Mouse (Mus musculus) lung, postnatal 4 days (tissue): ENCODE data around the gene Ddc.

ENCODE experiments used
- DNase-seq, 2 experiments: peaks; one replicate each; pipeline ENCODE4 v3.0.0; 2021

Ddc gene

DNA sequence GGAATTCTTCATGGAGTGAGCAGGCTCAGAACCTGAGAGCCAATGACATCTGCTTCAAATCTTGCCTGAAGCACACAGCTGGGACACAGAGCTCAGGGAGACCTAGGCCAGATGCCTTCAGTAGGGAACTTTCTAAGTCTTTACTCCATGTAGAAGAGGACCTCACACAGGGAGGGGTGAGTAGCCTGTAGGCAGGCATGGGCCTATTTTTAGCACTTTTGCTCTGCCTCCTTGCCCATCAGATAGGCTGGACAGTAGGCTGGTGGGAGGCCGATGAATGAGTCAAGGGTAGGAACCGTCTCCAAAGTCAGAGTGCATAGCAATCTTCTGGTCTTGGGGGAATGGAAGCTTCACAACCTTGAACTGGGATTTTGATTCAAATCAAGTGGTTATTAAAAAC lies 22.7 kb downstream of the Ddc start:
- DNase-seq: no peak

GRCm38 (mm10) chr11:11873023-11873908 lies 24.7 kb downstream of the Ddc start:
- DNase-seq: peak; percentile 51 to 73

DNA sequence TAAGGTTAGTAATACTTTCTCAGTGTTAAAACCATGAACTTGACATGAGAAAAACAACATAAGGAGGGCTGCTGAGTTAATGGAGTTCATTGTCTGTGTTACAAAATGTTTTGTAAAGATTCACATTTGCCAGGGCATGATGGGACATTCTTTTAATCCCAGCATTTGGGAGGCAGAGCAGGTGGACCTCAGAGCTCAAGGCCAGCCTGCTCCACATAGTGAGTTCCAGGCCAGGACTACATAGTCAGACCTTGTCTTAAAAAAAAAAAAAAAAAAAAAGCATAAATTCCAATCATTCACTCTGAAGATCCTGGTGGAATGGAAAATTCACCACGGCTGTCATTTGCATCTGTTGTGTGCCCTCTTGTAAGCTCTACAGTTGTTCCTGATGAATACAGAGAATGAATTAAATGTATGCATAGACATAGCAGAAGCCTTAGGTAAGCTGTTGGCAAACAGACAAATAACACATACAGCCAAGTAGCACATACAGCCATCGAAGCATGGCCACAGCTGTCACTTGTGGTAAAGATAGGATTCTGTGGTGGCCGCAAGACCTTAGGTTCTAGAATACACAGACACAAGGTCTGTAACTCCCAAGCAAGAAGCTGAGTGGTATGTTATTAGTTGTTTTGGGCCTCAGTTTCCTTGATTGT lies 25.7 kb downstream of the Ddc start:
- no peak for DNase-seq

DNA sequence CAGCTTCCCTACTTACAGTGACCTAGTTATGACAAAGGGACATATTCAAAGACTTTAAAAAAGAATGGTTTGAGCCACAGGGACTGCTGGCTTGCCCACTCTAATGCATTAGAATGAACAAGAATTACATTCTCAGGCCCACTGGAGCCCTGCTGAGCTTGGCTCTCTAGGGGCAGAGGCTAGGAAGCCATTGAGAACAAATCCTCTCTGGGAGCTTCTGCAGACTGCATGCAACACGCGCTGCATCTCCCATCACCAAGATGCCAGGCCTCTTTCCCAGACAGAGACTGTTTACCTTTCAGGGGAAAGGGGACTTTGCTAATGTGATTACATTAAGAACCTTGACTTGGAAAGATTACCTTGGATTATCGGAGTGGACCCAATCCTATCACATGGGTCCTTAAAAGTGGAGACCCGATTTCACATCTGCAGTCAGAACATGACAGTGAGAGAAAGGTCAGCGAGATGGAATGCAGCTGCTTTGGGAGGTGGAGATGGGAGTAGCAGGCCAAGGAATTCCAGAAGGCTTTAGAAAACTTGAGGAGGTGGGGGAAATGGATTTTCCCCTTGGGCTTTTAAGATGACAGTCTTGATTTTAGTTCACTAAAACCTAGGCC lies 26.6 kb downstream of the Ddc start:
- no peak for DNase-seq

DNA sequence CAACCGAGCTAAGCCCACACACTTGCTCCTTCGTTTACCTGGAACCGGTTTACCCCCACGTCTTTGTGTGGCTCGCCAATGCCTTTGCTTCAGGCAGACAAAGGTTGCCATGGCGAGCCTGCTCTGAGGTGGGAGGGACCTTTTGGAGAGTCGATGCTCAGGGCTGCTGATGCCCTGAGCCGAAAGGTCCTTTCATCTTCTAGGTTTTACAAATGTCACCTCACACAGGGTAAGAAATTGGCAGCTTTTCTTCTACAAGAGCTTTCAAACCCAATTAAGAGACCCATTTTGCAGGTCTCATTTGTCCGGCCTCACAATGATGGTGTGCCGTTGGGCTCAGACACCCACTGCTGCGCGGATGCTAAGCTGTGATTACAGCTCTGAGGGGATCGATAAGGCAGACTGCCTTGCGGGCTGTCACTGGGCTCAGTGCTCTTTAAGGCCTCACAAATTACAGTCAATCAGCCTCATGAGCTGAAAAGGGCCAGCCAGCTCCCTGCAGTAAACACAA lies 29.9 kb downstream of the Ddc start:
- DNase-seq: no peak

DNA sequence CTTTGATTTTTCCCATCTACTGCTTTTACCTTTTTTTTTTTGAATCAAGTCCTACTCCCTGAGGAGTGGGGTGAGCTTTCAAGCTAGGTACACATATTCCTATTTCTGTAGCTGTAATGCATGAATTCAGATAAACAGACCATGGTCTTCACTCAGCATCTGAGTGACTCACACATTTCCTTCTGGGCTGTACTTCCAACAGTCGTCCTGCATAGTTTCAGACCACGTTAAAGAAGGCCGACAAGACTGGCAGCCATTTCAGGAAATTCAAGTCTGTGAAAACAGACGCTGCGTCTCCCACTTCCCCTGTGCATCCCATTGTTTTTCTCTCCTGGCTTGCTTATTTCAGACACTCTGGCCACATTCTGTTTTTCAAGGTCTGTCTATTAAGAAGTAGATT lies 31.2 kb downstream of the Ddc start:
- DNase-seq: no peak

DNA sequence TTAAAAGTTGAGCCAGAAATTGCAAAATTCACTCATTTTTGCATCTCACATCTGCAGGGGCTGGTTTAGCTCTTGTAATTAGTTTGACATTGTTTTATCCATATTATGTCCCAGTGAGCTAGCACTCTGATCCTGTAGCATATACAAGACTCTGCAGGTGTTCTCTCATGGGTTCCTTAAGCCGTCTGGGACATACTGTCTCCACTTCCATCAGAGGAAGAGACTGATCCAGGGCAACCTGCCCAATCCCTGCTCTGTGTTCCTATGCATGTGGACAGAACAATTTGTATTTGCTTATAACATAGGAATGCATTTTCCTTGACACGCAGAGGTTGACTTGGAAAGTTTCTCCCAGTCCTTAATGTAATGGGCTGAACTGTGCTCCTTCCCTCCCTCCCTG lies 32.8 kb downstream of the Ddc start:
- DNase-seq: peak in 1 of 2 experiments; percentile 6

GRCm38 (mm10) chr11:11864446-11865101 lies 33.4 kb downstream of the Ddc start:
- DNase-seq: no peak

- DNase-seq: no peak
These were observed 35.4 kb downstream of the Ddc start for GRCm38 (mm10) chr11:11862502-11862901.

- DNase-seq: no peak
These were observed 41.0 kb downstream of the Ddc start for GRCm38 (mm10) chr11:11856959-11857358.

- peak in 1 of 2 experiments; percentile 56 for DNase-seq
These were observed 42.2 kb downstream of the Ddc start for GRCm38 (mm10) chr11:11855685-11856131.

DNA sequence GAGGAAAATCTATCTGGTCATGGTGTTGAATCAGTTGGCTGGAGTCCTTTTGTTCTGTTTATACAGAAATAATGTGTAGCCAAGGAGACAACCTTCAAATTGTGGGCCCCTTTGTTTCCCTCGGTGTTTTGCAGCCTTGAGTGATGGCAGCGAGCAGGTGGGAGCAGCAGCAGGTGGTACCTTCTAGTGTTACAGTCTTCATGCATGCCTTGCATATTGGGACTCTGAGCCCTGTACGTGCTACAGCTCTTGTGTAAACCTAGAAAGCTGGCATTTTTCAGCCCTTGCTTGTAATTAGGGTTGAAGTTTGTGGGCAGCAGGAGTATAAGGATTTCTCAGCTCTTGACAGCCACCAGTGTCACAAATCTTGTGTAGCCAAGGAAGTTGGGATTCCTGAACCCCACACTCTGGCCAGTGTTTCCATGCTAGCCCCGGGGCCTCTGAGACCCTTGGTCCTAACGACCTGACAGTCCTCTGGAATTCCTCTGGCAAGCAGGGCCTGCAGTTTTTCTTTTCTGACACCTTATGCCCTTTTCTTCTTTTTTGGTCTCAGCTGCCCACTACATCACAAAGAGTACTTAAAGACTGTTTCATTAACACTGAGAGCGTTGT lies 42.8 kb downstream of the Ddc start:
- no peak for DNase-seq

DNA sequence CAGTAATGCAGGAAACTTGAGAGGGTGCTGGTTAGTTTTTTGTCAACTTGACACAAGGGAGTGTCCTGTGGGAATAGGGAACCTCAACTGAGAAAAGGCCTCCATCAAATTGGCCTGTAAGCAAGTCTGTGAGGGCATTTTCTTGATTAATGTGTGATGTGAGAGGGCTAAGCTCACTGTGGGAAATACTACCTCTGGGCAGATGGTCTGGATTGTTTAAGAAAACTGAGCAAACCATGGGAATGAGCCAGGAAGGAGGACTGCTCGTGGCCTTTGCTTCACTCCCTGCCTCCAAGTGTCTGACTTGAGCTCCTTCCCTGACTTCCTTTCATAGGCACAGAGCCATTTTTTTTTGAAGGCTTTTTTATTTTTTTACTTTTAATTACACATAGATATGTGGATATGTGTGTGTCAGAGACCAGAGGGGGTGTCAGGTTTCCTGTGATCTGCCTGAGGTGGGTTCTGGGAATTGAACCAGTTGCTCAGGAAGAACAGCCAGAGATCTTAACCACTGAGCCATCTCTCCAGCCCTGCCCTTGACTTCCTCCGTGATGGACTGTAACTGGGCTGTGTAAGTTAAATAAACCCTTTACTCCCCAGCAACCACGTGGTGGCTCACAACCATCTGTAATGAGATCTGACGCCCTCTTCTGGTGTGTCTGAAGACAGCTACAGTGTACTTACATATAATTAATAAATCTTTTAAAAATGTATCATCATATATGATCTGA lies 44.0 kb downstream of the Ddc start:
- DNase-seq: no peak

DNA sequence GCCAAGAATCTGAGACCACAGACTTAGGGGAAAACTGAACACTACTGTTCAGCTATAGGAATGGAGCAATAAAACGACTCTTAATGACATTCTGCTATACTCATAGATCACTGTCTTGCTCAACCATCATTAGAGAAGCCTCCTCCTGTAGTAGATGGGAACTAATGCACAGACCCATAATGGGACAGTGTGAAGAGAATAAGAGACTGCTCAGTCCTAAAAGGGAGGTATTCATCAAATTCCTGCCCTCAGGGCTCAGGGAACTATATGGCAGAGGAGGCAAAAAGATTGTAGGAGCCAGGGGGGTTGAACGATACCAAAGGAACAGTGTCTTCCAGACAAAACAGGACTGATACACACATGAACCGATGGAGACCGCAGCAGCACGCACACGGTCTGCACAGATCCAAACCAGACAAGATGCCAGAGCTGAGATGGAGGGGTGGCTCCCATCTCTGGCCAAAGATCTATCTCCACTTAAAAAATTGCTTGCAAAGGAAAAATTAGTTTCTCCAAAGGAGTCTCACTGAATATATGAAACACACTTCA lies 45.9 kb downstream of the Ddc start:
- no peak for DNase-seq

DNA sequence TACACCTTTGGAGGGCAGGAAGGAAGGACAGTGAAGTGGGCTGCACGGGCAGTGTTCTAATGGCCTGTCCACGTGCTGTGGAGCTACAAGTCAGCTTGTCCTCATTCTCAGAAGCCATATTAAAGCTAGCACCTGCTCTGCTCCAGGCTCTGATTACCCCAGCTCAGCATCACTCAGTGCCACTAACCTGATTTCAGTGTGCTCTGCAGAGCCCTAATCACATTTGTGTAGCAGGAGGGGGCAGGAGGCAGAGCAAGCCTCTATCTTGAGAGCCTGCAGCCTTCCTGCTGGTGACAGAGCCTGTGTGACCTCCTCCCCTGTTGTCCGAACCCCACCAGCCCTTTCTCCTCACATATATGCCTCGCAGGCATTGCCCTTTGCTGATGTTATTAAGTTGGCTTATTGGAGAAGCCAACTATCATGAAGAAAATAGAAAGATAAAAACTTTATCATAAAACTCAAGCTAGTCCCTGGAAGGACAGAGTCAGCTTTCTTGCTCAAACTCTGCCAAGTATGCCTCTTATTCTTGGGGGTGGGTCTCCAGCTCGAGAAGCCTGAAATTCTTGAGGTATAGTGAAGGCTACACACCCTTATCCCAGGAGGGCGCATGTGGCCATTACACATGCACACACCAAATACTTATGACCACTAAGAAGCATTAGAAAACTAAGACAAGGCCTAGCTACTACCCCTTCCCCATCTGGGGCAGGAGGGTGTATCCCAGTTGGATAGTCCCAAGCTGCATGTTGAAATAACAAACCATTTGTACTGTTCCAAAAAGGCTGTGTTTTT lies 47.3 kb downstream of the Ddc start:
- no peak for DNase-seq

DNA sequence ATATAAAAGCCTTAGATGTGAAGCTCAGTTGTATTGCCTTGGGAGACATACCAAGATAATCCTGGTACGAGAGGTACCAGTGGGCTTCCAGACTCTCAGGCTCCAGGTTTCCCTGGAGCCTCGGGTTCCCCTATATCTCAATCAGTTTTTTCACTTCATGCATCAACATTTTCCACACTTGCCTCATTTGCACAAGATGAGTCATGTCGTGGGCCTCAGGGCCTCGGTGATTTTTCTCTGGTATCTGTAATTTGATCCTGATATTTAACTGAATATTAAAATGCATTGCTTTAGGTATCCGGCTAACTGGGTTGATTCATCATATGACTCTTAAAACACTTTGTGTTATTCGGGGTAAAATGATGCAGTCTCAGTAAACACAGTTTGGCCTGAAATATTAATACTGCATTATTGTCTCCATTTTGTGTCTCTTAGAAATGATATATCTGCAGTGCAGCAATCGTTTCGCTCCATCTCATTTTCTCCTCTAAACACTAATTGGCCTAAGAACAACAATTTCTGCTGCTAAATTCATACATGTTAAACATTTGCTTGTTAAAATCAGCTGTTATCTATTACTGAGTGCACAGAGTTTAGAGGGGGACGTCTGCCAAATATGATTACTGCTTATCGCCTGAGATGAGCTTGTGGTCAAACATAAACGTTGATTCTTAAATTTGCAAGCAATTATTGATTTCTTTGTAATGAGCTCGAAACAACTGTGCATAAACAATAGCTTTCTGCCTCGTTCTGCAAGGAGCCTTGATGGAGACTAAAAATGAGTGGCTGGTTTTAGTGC lies 48.2 kb downstream of the Ddc start:
- DNase-seq: no peak

- DNase-seq: peak in 1 of 2 experiments; percentile 30
These were observed 49.5 kb downstream of the Ddc start for GRCm38 (mm10) chr11:11848467-11848866.

GRCm38 (mm10) chr11:11845044-11845443 lies 52.9 kb downstream of the Ddc start:
- DNase-seq: no peak

DNA sequence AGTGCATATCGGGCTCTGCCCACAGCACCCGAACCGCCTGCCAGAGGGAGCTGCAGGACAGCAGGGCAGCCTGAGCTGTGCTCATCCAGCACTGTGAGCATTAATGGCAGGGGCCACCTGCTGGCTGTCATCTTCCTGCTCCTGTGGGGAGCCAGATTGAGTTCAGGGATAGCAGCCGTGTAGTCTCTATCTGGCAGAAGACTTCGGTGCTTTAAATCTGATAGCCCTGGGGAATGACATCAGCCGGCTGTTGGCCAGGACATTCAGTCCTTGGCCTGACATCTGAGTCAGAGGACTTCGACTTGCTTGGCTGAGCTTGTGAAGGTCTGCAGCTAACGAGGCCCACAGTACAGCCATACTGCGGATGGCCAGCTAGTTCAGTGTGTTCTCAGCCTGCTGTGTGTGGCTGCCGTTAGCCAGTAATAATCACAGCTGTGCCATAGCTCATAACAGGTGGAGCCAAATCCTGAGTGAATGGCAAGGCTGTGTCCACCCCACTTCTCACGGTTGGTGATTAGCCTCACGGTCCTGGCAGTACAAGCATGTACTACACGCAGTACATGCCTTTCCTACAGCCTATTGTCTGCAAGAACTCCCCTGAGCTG lies 53.5 kb downstream of the Ddc start:
- DNase-seq: peak; percentile 64 to 87
